Mouse (Mus musculus): ENCODE data around the gene Chst11.

DNA sequence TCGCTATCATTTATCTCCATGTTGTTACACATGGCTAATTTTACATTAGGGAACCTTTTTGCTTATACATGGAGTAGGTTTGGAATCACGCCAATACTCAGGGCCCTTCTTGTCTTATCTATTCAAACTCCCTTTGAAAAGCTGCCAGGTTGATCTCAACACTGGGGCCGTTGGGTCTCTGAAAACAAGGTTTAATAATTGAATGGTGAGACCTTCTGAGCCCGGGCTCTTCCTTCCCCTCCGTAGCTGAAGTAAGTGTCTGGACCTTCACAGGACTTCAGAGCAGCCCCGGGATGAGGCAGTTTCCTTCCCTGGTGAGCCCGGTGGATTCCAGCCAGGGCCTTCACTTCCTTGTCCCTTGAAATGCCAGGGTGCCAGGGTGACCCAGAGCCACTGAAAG lies 5.6 kb downstream of the Chst11 start:
- TF ChIP-seq CTCF (IDR thresholded peaks at IDR 0.05) (no peak), EP300 (IDR thresholded peaks at IDR 0.05; ENCODE audit: insufficient read depth, low read depth, low read length) (no peak)
